Mouse (Mus musculus): ENCODE measurements around the gene Mipep. TPM values are rescaled to one million over a fixed set of nuclear protein-coding genes. Genes with fewer than 3 reads are reported as not detected.

The Mipep gene
- total RNA-seq, 2 experiments from 2014 or later = 24.9 to 25.3 TPM

GRCm38 (mm10) chr14:60743681-60744080 is 40.7 kb upstream of the Mipep start:
- no peak for TF ChIP-seq CTCF (IDR thresholded peaks at IDR 0.05)
- DNase-seq (ENCODE audit: extremely low spot score in 1 of 2, low spot score in 2 of 2) = no peak
- Histone ChIP-seq H3K4me3 (no peak overlapping the region), H3K27ac (no peak overlapping the region)
- intact Hi-C loops (cut with DNase I) = no loop called here

DNA sequence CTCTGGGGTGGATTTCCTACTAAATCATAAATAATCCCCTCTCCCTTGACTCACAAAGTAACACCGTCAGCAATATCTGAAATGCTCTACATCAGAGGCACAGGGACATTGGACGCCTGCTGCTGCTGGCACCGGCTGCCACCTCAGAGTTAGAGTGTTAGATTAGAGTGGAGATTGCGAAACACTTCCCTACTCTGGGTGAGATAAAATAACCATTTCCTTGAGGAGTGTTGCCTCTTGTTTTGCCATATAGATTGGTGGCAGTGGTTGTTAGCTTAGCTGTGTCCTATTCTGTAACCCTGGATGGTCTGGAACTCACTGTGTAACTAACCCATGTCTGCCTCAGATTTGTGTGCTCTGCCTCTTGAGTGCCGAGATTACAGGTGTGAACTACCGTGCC is 39.2 kb upstream of the Mipep start:
- intact Hi-C loops (cut with DNase I) = no loop called here
- no peak for TF ChIP-seq CTCF (IDR thresholded peaks at IDR 0.05)
- Histone ChIP-seq H3K4me3 (no peak overlapping the region), H3K27ac (no peak overlapping the region)
- DNase-seq (ENCODE audit: extremely low spot score in 1 of 2, low spot score in 2 of 2) = no peak

DNA sequence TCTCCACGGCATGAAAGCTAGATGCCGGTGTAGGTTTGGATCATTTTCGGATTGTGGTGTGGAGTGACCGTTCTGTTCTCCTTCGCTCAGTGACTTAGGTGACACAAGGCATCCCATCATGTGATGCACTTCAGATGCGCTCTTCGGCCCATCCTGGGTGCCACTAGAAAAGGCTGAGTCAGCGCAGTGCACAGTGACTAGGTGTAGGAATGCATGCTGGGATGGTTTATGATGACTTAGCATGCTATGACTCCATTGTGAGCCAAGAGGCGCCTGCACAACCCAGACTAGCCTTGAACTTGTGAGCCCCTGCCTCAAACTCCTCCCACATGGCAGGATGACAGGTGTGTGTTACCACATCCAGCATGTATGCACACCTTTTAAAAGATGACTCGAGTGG is 38.2 kb upstream of the Mipep start:
- intact Hi-C loops (cut with DNase I) = no loop called here
- no peak for TF ChIP-seq CTCF (IDR thresholded peaks at IDR 0.05)
- Histone ChIP-seq H3K4me3 (no peak overlapping the region), H3K27ac (no peak overlapping the region)
- DNase-seq (ENCODE audit: extremely low spot score in 1 of 2, low spot score in 2 of 2) = no peak

DNA sequence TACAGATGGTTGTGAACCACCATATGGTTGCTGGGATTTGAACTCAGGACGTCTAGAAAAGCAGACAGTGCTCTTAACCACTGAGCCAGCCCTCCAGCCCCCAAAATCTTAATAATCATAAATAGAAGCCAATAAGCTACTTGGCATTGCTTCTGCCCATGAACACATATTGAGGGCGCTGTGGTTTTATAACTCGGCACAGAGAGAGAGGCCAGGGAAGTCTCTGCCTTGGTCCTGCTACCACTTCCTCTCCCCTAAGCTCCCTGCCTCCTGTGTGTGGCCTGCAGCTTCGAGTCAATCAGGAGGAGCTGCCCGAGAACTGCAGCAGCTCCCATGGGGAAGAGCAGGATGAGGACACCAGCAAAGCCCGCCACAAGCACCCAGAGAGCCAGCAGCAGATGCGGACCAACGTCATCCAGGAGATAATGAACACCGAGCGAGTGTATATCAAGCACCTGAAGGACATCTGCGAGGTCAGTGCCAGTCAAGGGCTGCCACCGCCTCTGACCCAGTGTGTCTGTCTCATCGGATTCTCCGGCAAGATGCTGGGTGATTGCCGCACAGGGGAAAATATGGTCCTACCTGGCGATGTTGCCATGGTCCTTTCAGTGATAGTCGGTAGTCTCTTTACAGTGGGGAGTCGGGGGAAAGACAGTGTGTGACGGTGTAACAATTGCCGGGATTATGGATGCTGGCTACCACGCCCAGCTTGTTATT is 37.1 kb upstream of the Mipep start:
- no peak for DNase-seq (ENCODE audit: extremely low spot score in 1 of 2, low spot score in 2 of 2)
- TF ChIP-seq CTCF (IDR thresholded peaks at IDR 0.05) = no peak
- Histone ChIP-seq H3K4me3 (no peak overlapping the region), H3K27ac (no peak overlapping the region)
- intact Hi-C loops (cut with DNase I) = no loop called here

DNA sequence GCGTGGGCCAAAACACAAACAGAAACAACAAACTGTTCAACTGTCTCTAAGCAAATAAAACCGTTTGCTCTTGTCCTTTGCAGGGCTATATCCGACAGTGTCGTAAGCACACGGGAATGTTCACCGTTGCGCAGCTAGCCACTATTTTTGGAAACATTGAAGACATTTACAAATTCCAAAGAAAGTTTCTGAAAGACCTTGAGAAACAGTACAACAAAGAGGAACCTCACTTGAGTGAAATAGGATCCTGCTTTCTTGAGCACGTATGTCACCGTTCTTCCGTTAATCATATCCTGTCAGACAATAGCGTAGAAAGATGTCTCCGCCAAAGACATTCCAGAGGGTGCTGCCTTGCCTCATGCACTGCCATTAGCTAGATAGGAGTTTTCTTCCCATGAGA is 34.5 kb upstream of the Mipep start:
- DNase-seq (ENCODE audit: extremely low spot score in 1 of 2, low spot score in 2 of 2) = no peak
- no peak for TF ChIP-seq CTCF (IDR thresholded peaks at IDR 0.05)
- Histone ChIP-seq H3K27ac (no peak overlapping the region), H3K4me3 (no peak overlapping the region)
- intact Hi-C loops (cut with DNase I) = no loop called here

- TF ChIP-seq CTCF (IDR thresholded peaks at IDR 0.05) = no peak
- no peak overlapping the region for H3K27ac ChIP-seq
- H3K4me3 ChIP-seq = no peak overlapping the region
- no peak for DNase-seq (ENCODE audit: extremely low spot score in 1 of 2, low spot score in 2 of 2)
- intact Hi-C loops (cut with DNase I) = no loop called here
These were observed 32.8 kb upstream of the Mipep start for GRCm38 (mm10) chr14:60751581-60751980.

GRCm38 (mm10) chr14:60752892-60753800 is 31.2 kb upstream of the Mipep start:
- Histone ChIP-seq H3K4me3 (no peak overlapping the region), H3K27ac (no peak overlapping the region)
- intact Hi-C loops (cut with DNase I) = no loop called here
- no peak for TF ChIP-seq CTCF (IDR thresholded peaks at IDR 0.05)
- DNase-seq (ENCODE audit: extremely low spot score in 1 of 2, low spot score in 2 of 2) = no peak

- H3K4me3 ChIP-seq = no peak overlapping the region
- intact Hi-C loops (cut with DNase I) = no loop called here
- no peak for DNase-seq (ENCODE audit: extremely low spot score in 1 of 2, low spot score in 2 of 2)
- no peak overlapping the region for H3K27ac ChIP-seq
- no peak for TF ChIP-seq CTCF (IDR thresholded peaks at IDR 0.05)
These were observed 30.6 kb upstream of the Mipep start for GRCm38 (mm10) chr14:60753801-60754126.

DNA sequence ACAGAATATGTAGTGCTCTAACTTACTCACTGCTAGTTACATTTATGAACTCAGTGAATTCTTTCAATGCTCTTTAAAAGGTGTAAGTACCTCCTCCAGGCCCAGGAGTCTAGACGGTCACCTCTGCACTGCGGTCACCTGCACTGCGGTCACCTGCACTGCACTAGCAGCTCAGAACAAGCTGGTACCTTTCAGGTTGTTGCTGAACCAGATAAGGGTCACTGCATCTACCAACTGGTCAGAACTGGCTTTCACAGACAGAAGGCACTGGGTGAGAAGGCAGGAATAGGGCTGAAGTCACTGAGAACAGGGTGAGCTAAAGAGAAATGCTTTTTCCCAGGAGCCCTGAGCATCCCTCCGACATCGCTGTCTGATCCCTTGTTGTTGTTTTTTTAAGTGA is 29.7 kb upstream of the Mipep start:
- H3K4me3 ChIP-seq = no peak overlapping the region
- intact Hi-C loops (cut with DNase I) = no loop called here
- no peak for TF ChIP-seq CTCF (IDR thresholded peaks at IDR 0.05)
- no peak for DNase-seq (ENCODE audit: extremely low spot score in 1 of 2, low spot score in 2 of 2)
- H3K27ac ChIP-seq = no peak overlapping the region

DNA sequence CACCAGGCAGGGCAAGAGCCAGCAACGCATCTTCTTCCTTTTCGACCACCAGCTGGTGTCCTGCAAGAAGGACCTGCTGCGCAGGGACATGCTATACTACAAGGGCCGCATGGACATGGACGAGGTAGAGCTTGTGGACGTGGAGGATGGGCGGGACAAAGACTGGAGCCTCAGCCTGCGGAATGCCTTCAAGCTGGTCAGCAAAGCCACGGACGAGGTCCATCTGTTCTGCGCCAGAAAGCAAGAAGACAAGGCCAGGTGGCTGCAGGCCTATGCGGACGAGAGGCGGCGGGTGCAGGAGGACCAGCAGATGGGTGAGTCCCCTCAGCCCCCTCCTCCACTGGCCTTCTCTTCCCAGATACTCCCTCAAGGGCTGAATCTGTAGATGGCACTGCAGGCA is 28.1 kb upstream of the Mipep start:
- no peak for TF ChIP-seq CTCF (IDR thresholded peaks at IDR 0.05)
- Histone ChIP-seq H3K4me3 (no peak overlapping the region), H3K27ac (no peak overlapping the region)
- DNase-seq (ENCODE audit: extremely low spot score in 1 of 2, low spot score in 2 of 2) = no peak
- intact Hi-C loops (cut with DNase I) = no loop called here

DNA sequence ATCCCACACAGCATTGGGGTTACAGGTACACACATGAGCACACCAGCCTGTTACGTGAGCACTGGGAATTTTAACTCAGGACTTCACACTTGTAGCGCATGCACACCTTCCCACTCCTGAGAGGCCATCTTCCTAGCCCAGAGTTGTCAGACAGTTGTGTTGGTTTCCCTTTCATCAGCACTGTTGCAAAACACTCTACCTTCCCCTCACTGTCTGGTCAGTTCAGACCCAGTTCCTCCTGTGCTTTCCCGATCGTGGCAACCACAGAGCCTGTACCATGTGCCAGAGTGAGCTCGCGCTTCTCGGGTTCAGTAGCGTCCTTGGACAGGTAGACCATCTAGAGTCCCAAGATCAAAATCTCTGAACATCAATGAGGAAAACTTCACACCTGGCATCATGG is 27.1 kb upstream of the Mipep start:
- H3K27ac ChIP-seq = no peak overlapping the region
- no peak for DNase-seq (ENCODE audit: extremely low spot score in 1 of 2, low spot score in 2 of 2)
- H3K4me3 ChIP-seq = no peak overlapping the region
- intact Hi-C loops (cut with DNase I) = no loop called here
- TF ChIP-seq CTCF (IDR thresholded peaks at IDR 0.05) = no peak

DNA sequence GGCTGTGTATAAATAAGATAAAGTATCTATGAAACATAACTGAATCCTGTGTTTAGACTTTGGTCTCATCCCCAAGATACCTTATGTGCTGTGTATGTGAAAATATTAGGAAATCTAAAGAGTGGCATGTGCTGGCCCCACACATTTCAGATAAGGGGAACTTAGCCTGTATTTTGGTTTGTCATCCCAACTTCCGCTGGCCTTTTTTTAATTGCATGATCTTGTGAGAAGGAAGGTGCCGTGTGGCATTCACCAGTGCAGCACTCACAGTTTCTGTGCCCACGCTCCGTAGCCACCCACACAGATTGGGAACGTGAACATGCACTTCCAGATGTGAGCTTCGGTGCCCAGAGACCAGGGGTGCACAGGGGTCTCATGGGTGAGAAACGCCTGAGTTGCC is 26.7 kb upstream of the Mipep start:
- no peak overlapping the region for H3K27ac ChIP-seq
- no peak for TF ChIP-seq CTCF (IDR thresholded peaks at IDR 0.05)
- DNase-seq (ENCODE audit: extremely low spot score in 1 of 2, low spot score in 2 of 2) = no peak
- intact Hi-C loops (cut with DNase I) = no loop called here
- no peak overlapping the region for H3K4me3 ChIP-seq

- TF ChIP-seq CTCF (IDR thresholded peaks at IDR 0.05) = no peak
- Histone ChIP-seq H3K27ac (no peak overlapping the region), H3K4me3 (no peak overlapping the region)
- intact Hi-C loops (cut with DNase I) = no loop called here
- no peak for DNase-seq (ENCODE audit: extremely low spot score in 1 of 2, low spot score in 2 of 2)
These were observed 25.3 kb upstream of the Mipep start for GRCm38 (mm10) chr14:60759097-60759496.
